Mouse (Mus musculus) E14TG2a.4 (cell line): ENCODE results near the gene Agbl1.

Source experiments
- CTCF ChIP-seq: conservative IDR thresholded peaks from 2 replicates; pipeline ENCODE4 v1.5.1; 2014; ENCODE audit warnings: low read length
- NANOG ChIP-seq: IDR thresholded peaks from 2 replicates; pipeline ENCODE4 v1.6.1; 2014; ENCODE audit warnings: borderline replicate concordance, low read length, mixed read lengths

DNA sequence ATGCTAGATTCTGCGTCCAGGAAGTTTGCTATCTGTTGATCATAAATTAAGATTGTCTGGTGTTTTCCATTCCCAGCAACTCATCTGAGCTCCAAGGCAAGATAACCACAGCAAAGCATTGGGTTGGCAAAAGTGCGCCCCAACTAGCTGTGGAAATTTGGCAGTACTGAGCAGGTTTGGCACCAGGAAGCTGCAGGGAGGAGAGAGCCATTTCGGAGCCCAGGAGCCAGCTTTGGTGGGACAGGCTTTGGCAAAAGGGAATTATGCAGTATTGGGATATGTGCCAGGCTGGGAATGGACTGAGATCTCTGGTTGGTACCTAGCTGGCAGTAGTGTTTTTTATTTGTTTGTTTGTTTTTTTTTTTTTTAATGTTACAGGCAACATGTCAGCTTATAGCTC is 612.5 kb downstream of the Agbl1 start:
- TF ChIP-seq CTCF (no peak), NANOG (no peak)
